Mouse (Mus musculus): Measurements from ENCODE around the gene Cfc1. TPM values are rescaled to one million over a fixed set of nuclear protein-coding genes. Genes with fewer than 3 reads are reported as not detected.
A peak's percentile ranks its signal among the peaks of the same experiment; 100 is the strongest.
"Not testable (repeated sequence)": the region's sequence is repeated elsewhere in the genome, so short reads cannot be mapped to it uniquely, and the experiment has no call there.

The Cfc1 gene
- polyA plus RNA-seq, 1 experiment from 2014 or later = 0.50 TPM

GRCm38 (mm10) chr1:34523647-34524046 is 11.8 kb upstream of the Cfc1 start:
- Histone ChIP-seq H3K9me3 (replicated peaks; ENCODE audit: control insufficient read depth, low read length) (no peaks in the 10 kb centered on the region), H3K36me3 (ENCODE audit: control insufficient read depth, insufficient read depth, low read length) (no peaks in the 10 kb centered on the region), H3K4me1 (ENCODE audit: control insufficient read depth, insufficient read depth, low read length) (peaks cover 6% of the 10 kb centered on the region), H3K27me3 (ENCODE audit: control insufficient read depth, insufficient read depth, low read length) (no peaks in the 10 kb centered on the region), H3K9ac (ENCODE audit: low read depth, low read length) (no peak overlapping the region), H3K4me3 (ENCODE audit: low read depth, low read length) (no peak overlapping the region), H3K27ac (ENCODE audit: low read depth, low read length) (no peak overlapping the region), H3K4me2 (no peak overlapping the region)
- ATAC-seq (replicated peaks; ENCODE audit: insufficient number of reproducible peaks, low FRiP score, low TSS enrichment) = no peak
- 83% methylated on average over 3 of the region's 3 CpGs for WGBS (ENCODE audit: insufficient replicate concordance)

- H3K4me1 ChIP-seq (ENCODE audit: control insufficient read depth, insufficient read depth, low read length); H3K9ac ChIP-seq (ENCODE audit: low read depth, low read length); ATAC-seq (replicated peaks; ENCODE audit: insufficient number of reproducible peaks, low FRiP score, low TSS enrichment); H3K9me3 ChIP-seq (replicated peaks; ENCODE audit: control insufficient read depth, low read length); H3K27ac ChIP-seq (ENCODE audit: low read depth, low read length); H3K4me3 ChIP-seq (ENCODE audit: low read depth, low read length); H3K4me2 ChIP-seq; H3K36me3 ChIP-seq (ENCODE audit: control insufficient read depth, insufficient read depth, low read length): not testable (repeated sequence)
- WGBS (ENCODE audit: insufficient replicate concordance) = 29% methylated on average over 3 of the region's 3 CpGs
- H3K27me3 ChIP-seq (ENCODE audit: control insufficient read depth, insufficient read depth, low read length) = peaks cover 12% of the 10 kb centered on the region
Observed at GRCm38 (mm10) chr1:34534574-34534973, 874 bp upstream of the Cfc1 start.

GRCm38 (mm10) chr1:34536291-34536766 is 881 bp downstream of the Cfc1 start:
- peak overlapping the region; percentile 0; the same call in 1 of the 2 replicates for H3K4me3 ChIP-seq (ENCODE audit: low read depth, low read length)
- WGBS (ENCODE audit: insufficient replicate concordance) = under 1% methylated on average over 14 of the region's 14 CpGs
- H3K9ac ChIP-seq (ENCODE audit: low read depth, low read length) = no peak overlapping the region
- peaks cover 12% of the 10 kb centered on the region for H3K27me3 ChIP-seq (ENCODE audit: control insufficient read depth, insufficient read depth, low read length)
- H3K36me3 ChIP-seq (ENCODE audit: control insufficient read depth, insufficient read depth, low read length) = no peaks in the 10 kb centered on the region
- H3K4me2 ChIP-seq = peak overlapping the region; percentile 52
- no peak overlapping the region for H3K27ac ChIP-seq (ENCODE audit: low read depth, low read length)
- H3K4me1 ChIP-seq (ENCODE audit: control insufficient read depth, insufficient read depth, low read length) = peaks cover 5% of the 10 kb centered on the region; the same call in 1 of the 2 replicates
- ATAC-seq (replicated peaks; ENCODE audit: insufficient number of reproducible peaks, low FRiP score, low TSS enrichment) = no peak
- no peaks in the 10 kb centered on the region for H3K9me3 ChIP-seq (replicated peaks; ENCODE audit: control insufficient read depth, low read length)

DNA sequence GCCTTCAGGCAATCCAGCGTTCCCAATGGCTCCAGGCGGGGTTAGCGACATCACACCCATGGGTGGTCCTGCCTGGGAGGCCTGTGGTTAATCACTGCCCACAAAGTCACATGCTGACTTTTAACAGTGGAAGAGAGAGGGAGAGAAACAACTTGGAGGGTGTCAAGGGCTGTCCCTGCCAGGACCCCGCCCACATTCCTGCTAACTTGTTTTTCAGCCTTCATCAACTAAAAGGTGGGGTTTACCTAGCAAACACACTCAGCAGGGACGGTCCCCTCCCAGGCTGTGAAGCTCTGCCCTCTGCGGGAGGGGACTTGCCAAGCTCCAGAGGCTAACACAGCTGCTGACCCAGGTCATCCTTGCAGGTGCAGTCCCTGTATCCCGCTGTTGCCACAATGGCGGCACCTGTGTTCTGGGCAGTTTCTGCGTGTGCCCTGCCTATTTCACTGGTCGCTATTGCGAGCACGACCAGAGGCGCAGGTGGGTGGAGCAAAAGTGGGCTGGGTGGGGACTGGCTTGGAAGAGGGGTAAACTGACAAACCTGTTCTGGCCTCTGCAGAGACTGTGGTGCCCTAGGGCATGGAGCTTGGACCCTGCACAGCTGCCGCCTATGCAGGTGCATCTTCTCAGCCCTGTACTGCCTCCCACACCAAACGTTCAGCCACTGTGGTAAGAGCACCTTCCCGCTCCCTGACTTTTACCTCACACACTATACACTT is 1.5 kb downstream of the Cfc1 start:
- Histone ChIP-seq H3K9me3 (replicated peaks; ENCODE audit: control insufficient read depth, low read length) (no peaks in the 10 kb centered on the region), H3K27ac (ENCODE audit: low read depth, low read length) (no peak overlapping the region), H3K27me3 (ENCODE audit: control insufficient read depth, insufficient read depth, low read length) (peaks cover 12% of the 10 kb centered on the region), H3K4me2 (peak overlapping the region; percentile 52), H3K4me3 (ENCODE audit: low read depth, low read length) (peak overlapping the region; percentile 21), H3K36me3 (ENCODE audit: control insufficient read depth, insufficient read depth, low read length) (no peaks in the 10 kb centered on the region), H3K4me1 (ENCODE audit: control insufficient read depth, insufficient read depth, low read length) (peaks cover 5% of the 10 kb centered on the region; the same call in 1 of the 2 replicates), H3K9ac (ENCODE audit: low read depth, low read length) (no peak overlapping the region)
- no peak for ATAC-seq (replicated peaks; ENCODE audit: insufficient number of reproducible peaks, low FRiP score, low TSS enrichment)
- 10% methylated on average over 16 of the region's 16 CpGs for WGBS (ENCODE audit: insufficient replicate concordance)

GRCm38 (mm10) chr1:34547074-34547473 is 11.6 kb downstream of the Cfc1 start:
- no peak overlapping the region for H3K9ac ChIP-seq (ENCODE audit: low read depth, low read length)
- H3K27me3 ChIP-seq (ENCODE audit: control insufficient read depth, insufficient read depth, low read length) = no peaks in the 10 kb centered on the region
- no peak overlapping the region for H3K4me2 ChIP-seq
- no peak overlapping the region for H3K4me3 ChIP-seq (ENCODE audit: low read depth, low read length)
- WGBS (ENCODE audit: insufficient replicate concordance) = 69% methylated on average over 1 of the region's 1 CpGs
- peaks cover 4% of the 10 kb centered on the region for H3K9me3 ChIP-seq (replicated peaks; ENCODE audit: control insufficient read depth, low read length)
- no peak overlapping the region for H3K27ac ChIP-seq (ENCODE audit: low read depth, low read length)
- ATAC-seq (replicated peaks; ENCODE audit: insufficient number of reproducible peaks, low FRiP score, low TSS enrichment) = no peak
- H3K4me1 ChIP-seq (ENCODE audit: control insufficient read depth, insufficient read depth, low read length) = no peaks in the 10 kb centered on the region
- no peaks in the 10 kb centered on the region for H3K36me3 ChIP-seq (ENCODE audit: control insufficient read depth, insufficient read depth, low read length)

DNA sequence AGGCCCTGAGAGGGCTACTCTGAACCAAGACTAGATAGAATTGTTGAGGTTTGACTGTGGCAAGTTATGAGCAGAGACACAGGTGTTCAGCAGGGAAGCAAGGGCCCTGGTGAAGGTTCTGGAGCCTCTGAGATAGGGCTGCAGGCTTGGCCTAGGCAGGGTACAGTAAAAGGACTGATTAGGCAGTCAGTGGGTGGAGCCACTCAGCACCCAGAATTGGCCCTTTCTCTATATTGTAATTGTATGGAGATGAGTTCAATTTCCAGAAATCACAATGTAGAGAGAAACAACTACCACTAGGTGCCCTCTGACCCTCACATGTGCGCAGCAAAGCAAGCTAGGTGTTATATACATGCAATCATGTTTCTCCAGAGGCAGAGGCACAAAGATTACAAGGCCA is 18.2 kb downstream of the Cfc1 start:
- no peak for ATAC-seq (replicated peaks; ENCODE audit: insufficient number of reproducible peaks, low FRiP score, low TSS enrichment)
- no peaks in the 10 kb centered on the region for H3K27me3 ChIP-seq (ENCODE audit: control insufficient read depth, insufficient read depth, low read length)
- H3K9me3 ChIP-seq (replicated peaks; ENCODE audit: control insufficient read depth, low read length) = peaks cover 4% of the 10 kb centered on the region
- no peaks in the 10 kb centered on the region for H3K36me3 ChIP-seq (ENCODE audit: control insufficient read depth, insufficient read depth, low read length)
- no peaks in the 10 kb centered on the region for H3K4me1 ChIP-seq (ENCODE audit: control insufficient read depth, insufficient read depth, low read length)
- no peak overlapping the region for H3K9ac ChIP-seq (ENCODE audit: low read depth, low read length)
- no peak overlapping the region for H3K4me2 ChIP-seq
- 88% methylated on average over 1 of the region's 1 CpGs for WGBS (ENCODE audit: insufficient replicate concordance)
- H3K27ac ChIP-seq (ENCODE audit: low read depth, low read length) = no peak overlapping the region
- no peak overlapping the region for H3K4me3 ChIP-seq (ENCODE audit: low read depth, low read length)

- Histone ChIP-seq H3K36me3 (ENCODE audit: control insufficient read depth, insufficient read depth, low read length) (no peaks in the 10 kb centered on the region), H3K4me2 (no peak overlapping the region), H3K9me3 (replicated peaks; ENCODE audit: control insufficient read depth, low read length) (no peaks in the 10 kb centered on the region; the same call in 1 of the 2 replicates), H3K9ac (ENCODE audit: low read depth, low read length) (no peak overlapping the region), H3K4me3 (ENCODE audit: low read depth, low read length) (no peak overlapping the region), H3K27me3 (ENCODE audit: control insufficient read depth, insufficient read depth, low read length) (no peaks in the 10 kb centered on the region), H3K27ac (ENCODE audit: low read depth, low read length) (no peak overlapping the region), H3K4me1 (ENCODE audit: control insufficient read depth, insufficient read depth, low read length) (no peaks in the 10 kb centered on the region)
- WGBS (ENCODE audit: insufficient replicate concordance) = 82% methylated on average over 7 of the region's 7 CpGs
- no peak for ATAC-seq (replicated peaks; ENCODE audit: insufficient number of reproducible peaks, low FRiP score, low TSS enrichment)
Observed at GRCm38 (mm10) chr1:34554275-34554674, 18.8 kb downstream of the Cfc1 start.

- Histone ChIP-seq H3K4me1 (ENCODE audit: control insufficient read depth, insufficient read depth, low read length) (no peaks in the 10 kb centered on the region), H3K9ac (ENCODE audit: low read depth, low read length) (no peak within 1 kb of the TSS), H3K4me2 (no peak within 1 kb of the TSS), H3K36me3 (ENCODE audit: control insufficient read depth, insufficient read depth, low read length) (no peaks in the 10 kb centered on the region), H3K4me3 (ENCODE audit: low read depth, low read length) (no peak within 1 kb of the TSS), H3K9me3 (replicated peaks; ENCODE audit: control insufficient read depth, low read length) (no peaks in the 10 kb centered on the region), H3K27me3 (ENCODE audit: control insufficient read depth, insufficient read depth, low read length) (no peaks in the 10 kb centered on the region), H3K27ac (ENCODE audit: low read depth, low read length) (no peak within 1 kb of the TSS)
- WGBS (ENCODE audit: insufficient replicate concordance) = 80% methylated on average over 15 of the region's 15 CpGs
- no peak for ATAC-seq (replicated peaks; ENCODE audit: insufficient number of reproducible peaks, low FRiP score, low TSS enrichment)
Observed at GRCm38 (mm10) chr1:34560843-34561242, 25.4 kb downstream of the Cfc1 start, which contains the start of gene Prss40. Prss40 (minus strand) TSS chr1:34560943.

Measured in heart, embryonic 11.5 days (tissue).